Mouse (Mus musculus): ENCODE measurements around the gene Apc2.

GRCm38 (mm10) chr10:80312586-80313504 lies 17.1 kb downstream of the Apc2 start:
- no peak for TF ChIP-seq CTCF (IDR thresholded peaks at IDR 0.05; ENCODE audit: extremely low read depth, insufficient read depth, low read length)
- TF ChIP-seq POLR2A (IDR thresholded peaks at IDR 0.05; ENCODE audit: extremely low read depth, insufficient read depth, low read length): no peak

Measured in cortical plate, adult 2 months (tissue).